In genomic region chr4:22469575-22469974, GRCm38 (mm10) we compare ENCODE assay signal across 39 mouse cellular contexts. TPM values are rescaled to one million over a fixed set of nuclear protein-coding genes. Genes with fewer than 3 reads are reported as not detected.
"Had no signal": no experiment of that assay in that cellular context is flagged by ENCODE, and none has a peak within 500 bp of the region (broad histone marks: within the 10 kb centered on the region; RNA-seq: fewer than 3 reads in every experiment).

No protein-coding gene starts in this region.

- H3K9ac ChIP-seq: heart, embryonic 12.5 days; heart, embryonic 13.5 days; heart, embryonic 15.5 days; hindbrain, embryonic 12.5 days; hindbrain, embryonic 13.5 days; hindbrain, embryonic 14.5 days; hindbrain, embryonic 15.5 days; intestine, embryonic 15.5 days; kidney, embryonic 15.5 days had no signal

- H3K4me2 ChIP-seq: heart, embryonic 11.5 days; heart, embryonic 12.5 days; heart, embryonic 13.5 days; heart, embryonic 15.5 days; hindbrain, embryonic 12.5 days; hindbrain, embryonic 13.5 days; hindbrain, embryonic 14.5 days; hindbrain, embryonic 15.5 days; intestine, embryonic 15.5 days; kidney, embryonic 15.5 days had no signal

- H3K27me3 ChIP-seq: hindbrain, embryonic 12.5 days; hindbrain, embryonic 13.5 days; hindbrain, embryonic 15.5 days; intestine, embryonic 15.5 days had no signal

- H3K4me1 ChIP-seq: heart, embryonic 10.5 days; heart, embryonic 12.5 days; heart, embryonic 13.5 days; heart, embryonic 15.5 days; hindbrain, embryonic 10.5 days; hindbrain, embryonic 12.5 days; hindbrain, embryonic 13.5 days; hindbrain, embryonic 15.5 days; intestine, embryonic 15.5 days; kidney, embryonic 15.5 days had no signal

- H3K9me3 ChIP-seq: heart, embryonic 10.5 days; heart, embryonic 12.5 days; heart, embryonic 13.5 days; heart, embryonic 15.5 days; hindbrain, embryonic 10.5 days; hindbrain, embryonic 12.5 days; hindbrain, embryonic 13.5 days; hindbrain, embryonic 15.5 days; intestine, embryonic 15.5 days; kidney, embryonic 15.5 days had no signal

- H3K36me3 ChIP-seq: heart, embryonic 10.5 days; heart, embryonic 12.5 days; heart, embryonic 13.5 days; heart, embryonic 15.5 days; hindbrain, embryonic 10.5 days; hindbrain, embryonic 12.5 days; hindbrain, embryonic 13.5 days; hindbrain, embryonic 15.5 days; intestine, embryonic 15.5 days; kidney, embryonic 15.5 days had no signal

- DNase-seq: heart, postnatal 10 days; heart, postnatal 14 days; heart, postnatal 36 days; heart, postnatal 4 days; kidney, adult 11 months; kidney, adult 18-20 months; kidney, adult 2 months; kidney, adult 8-10 months; kidney, adult 9 months; kidney, postnatal 10 days; kidney, postnatal 14 days; kidney, postnatal 25 days; kidney, postnatal 36 days; kidney, postnatal 4 days; layer of hippocampus, adult 9-11 months; layer of hippocampus, postnatal 36 days had no signal

- H3K27ac ChIP-seq: heart, embryonic 10.5 days; heart, embryonic 13.5 days; heart, embryonic 15.5 days; hindbrain, embryonic 10.5 days; hindbrain, embryonic 12.5 days; hindbrain, embryonic 13.5 days; hindbrain, embryonic 14.5 days; hindbrain, embryonic 15.5 days; hindbrain, postnatal 0 days; intestine, embryonic 15.5 days; kidney, embryonic 15.5 days; kidney, postnatal 0 days; layer of hippocampus, adult 2 months had no signal

- H3K4me3 ChIP-seq: heart, embryonic 10.5 days; heart, embryonic 12.5 days; heart, embryonic 13.5 days; heart, embryonic 15.5 days; hindbrain, embryonic 10.5 days; hindbrain, embryonic 12.5 days; hindbrain, embryonic 13.5 days; hindbrain, embryonic 15.5 days; intestine, embryonic 15.5 days; kidney, embryonic 15.5 days; layer of hippocampus, adult 2 months had no signal

- ATAC-seq: hindbrain, embryonic 16.5 days; hindbrain, postnatal 0 days; inflammation-experienced regulatory T-cells, adult 6 months; intestine, embryonic 15.5 days; intestine, embryonic 16.5 days; intestine, postnatal 0 days had no signal

RNA-seq across cellular contexts. Expression of gene Pou3f2, which starts 18.6 kb away (rescaled TPM):
- polyA plus RNA-seq: heart, postnatal 0 days; intestine, embryonic 14.5 days; intestine, embryonic 16.5 days; intestine, postnatal 0 days; kidney, adult 2 months; kidney, embryonic 14.5 days; kidney, postnatal 0 days; large intestine, adult 2 months had no signal
